Mouse (Mus musculus) midbrain, postnatal 0 days (tissue): ENCODE data around the gene Trhde. TPM values are rescaled to one million over a fixed set of nuclear protein-coding genes. Genes with fewer than 3 reads are reported as not detected.
A peak's percentile ranks its signal among the peaks of the same experiment; 100 is the strongest.

Experiments used
- ATAC-seq: fragments of 200-750 bp; cut with Nextera tagmentation; 2 replicates; pipeline ENCODE4 v1.8.0; 2017; ENCODE audit warnings: moderate number of reproducible peaks, mild to moderate bottlenecking, moderate TSS enrichment, moderate library complexity; ENCODE audit not compliant: low FRiP score
- DNase-seq: peaks from one replicate; pipeline ENCODE4 v3.0.0-alpha.2; 2015; ENCODE audit warnings: low spot score
- H3K27ac ChIP-seq: fragments of 300-500 bp; sonication (generic); 2 replicates; pipeline ENCODE4 v1.5.1; 2014; ENCODE audit warnings: low read depth, mild to moderate bottlenecking, low read length, mixed read lengths
- H3K27me3 ChIP-seq: fragments of 300-500 bp; sonication (generic); 2 replicates; pipeline ENCODE4 v1.6.1; 2014; ENCODE audit warnings: low read length, control low read depth, mixed read lengths; ENCODE audit not compliant: insufficient read depth
- H3K36me3 ChIP-seq: fragments of 300-500 bp; sonication (generic); 2 replicates; pipeline ENCODE4 v1.6.1; 2014; ENCODE audit warnings: low read length, control low read depth, mixed read lengths; ENCODE audit not compliant: insufficient read depth
- H3K4me1 ChIP-seq: fragments of 300-500 bp; sonication (generic); 2 replicates; pipeline ENCODE4 v1.6.1; 2014; ENCODE audit warnings: mild to moderate bottlenecking, control low read depth, antibody characterized with exemption, low read length, mixed read lengths; ENCODE audit not compliant: insufficient read depth
- H3K4me2 ChIP-seq: fragments of 300-500 bp; sonication (generic); 2 replicates; pipeline ENCODE4 v1.6.1; 2014; ENCODE audit warnings: low read depth, mild to moderate bottlenecking, low read length, mixed read lengths; ENCODE audit not compliant: poor library complexity, severe bottlenecking
- H3K4me3 ChIP-seq: fragments of 300-500 bp; sonication (generic); 2 replicates; pipeline ENCODE4 v1.5.1; 2014; ENCODE audit warnings: low read depth, mild to moderate bottlenecking, low read length, moderate library complexity
- H3K9ac ChIP-seq: fragments of 300-500 bp; sonication (generic); replicated peaks from 2 replicates; pipeline ENCODE4 v1.6.1; 2014; ENCODE audit warnings: mild to moderate bottlenecking, low read length, moderate library complexity, mixed read lengths; ENCODE audit not compliant: poor library complexity, severe bottlenecking
- H3K9me3 ChIP-seq: fragments of 300-500 bp; sonication (generic); 2 replicates; pipeline ENCODE4 v1.6.1; 2016; ENCODE audit warnings: low read length, control low read depth
- CTCF ChIP-seq: IDR thresholded peaks from 2 replicates; pipeline ENCODE4 v1.5.1; 2016; ENCODE audit warnings: antibody characterized with exemption, mild to moderate bottlenecking
- WGBS: fragments of 180-500 bp; shearing (Covaris S2); extraction: QIAGEN DNeasy Blood & Tissue Kit; methylation state at CpG from one replicate; pipeline ENCODE4 v1.1.7; 2014; 5-methylcytosine and 5-hydroxymethylcytosine counted together
- polyA plus RNA-seq: library from polyadenylated mRNA; unstranded; fragments of >200 nt; fragmentation: Nextera tagmentation; extraction: Ambion mirVana; gene quantifications from 2 replicates; pipeline ENCODE4 v1.2.1, GENCODE M21; 2015
- total RNA-seq: library from RNA; depleted of rRNA; stranded (reverse); fragments of >200 nt; gene quantifications from 2 replicates; pipeline ENCODE4 v1.2.3, GENCODE M21; 2014

Gene Trhde
- total and polyA plus RNA-seq, 2 experiments from 2014 or later = 5.5 to 22.6 TPM

- DNase-seq = peak; percentile 70
- Histone ChIP-seq H3K4me2 (peak overlapping the region; percentile 71), H3K4me1 (no peaks in the 10 kb centered on the region), H3K4me3 (peak overlapping the region; percentile 77), H3K27me3 (0 out of 2 replicates have a peak, but pooled peaks cover 4% of the 10 kb centered on the region), H3K36me3 (no peaks in the 10 kb centered on the region), H3K27ac (peak overlapping the region; percentile 47; the same call in 1 of the 2 replicates), H3K9ac (peak overlapping the region; percentile 61), H3K9me3 (no peaks in the 10 kb centered on the region)
- no peak for TF ChIP-seq CTCF
- peak; percentile 83 for ATAC-seq
- 0% methylated on average over 65 of the region's 66 CpGs for WGBS
Measured at GRCm38 (mm10) chr10:114801457-114802160, 498 bp downstream of the Trhde start.

GRCm38 (mm10) chr10:114800331-114801304 is 1.5 kb downstream of the Trhde start:
- peak overlapping the region; percentile 77 for H3K4me3 ChIP-seq
- DNase-seq = no peak
- H3K9ac ChIP-seq = peak overlapping the region; percentile 61
- 4% methylated on average over 71 of the region's 75 CpGs for WGBS
- H3K27me3 ChIP-seq = 0 out of 2 replicates have a peak, but pooled peaks cover 4% of the 10 kb centered on the region
- peak; percentile 52 for ATAC-seq
- no peak overlapping the region for H3K27ac ChIP-seq
- no peaks in the 10 kb centered on the region for H3K9me3 ChIP-seq
- TF ChIP-seq CTCF = peak; percentile 38
- H3K4me1 ChIP-seq = no peaks in the 10 kb centered on the region
- H3K4me2 ChIP-seq = peak overlapping the region; percentile 71
- no peaks in the 10 kb centered on the region for H3K36me3 ChIP-seq

GRCm38 (mm10) chr10:114799481-114799880 is 2.6 kb downstream of the Trhde start:
- no peaks in the 10 kb centered on the region for H3K9me3 ChIP-seq
- no peak overlapping the region for H3K9ac ChIP-seq
- no peaks in the 10 kb centered on the region for H3K4me1 ChIP-seq
- WGBS = 85% methylated on average over 4 of the region's 4 CpGs
- H3K4me2 ChIP-seq = peak overlapping the region; percentile 71
- H3K4me3 ChIP-seq = peak overlapping the region; percentile 77
- DNase-seq (no peak), ATAC-seq (no peak)
- no peaks in the 10 kb centered on the region for H3K36me3 ChIP-seq
- H3K27ac ChIP-seq = no peak overlapping the region
- H3K27me3 ChIP-seq = 0 out of 2 replicates have a peak, but pooled peaks cover 4% of the 10 kb centered on the region
- no peak for TF ChIP-seq CTCF

- Histone ChIP-seq H3K4me3 (peak overlapping the region; percentile 77), H3K9me3 (no peaks in the 10 kb centered on the region), H3K36me3 (no peaks in the 10 kb centered on the region), H3K4me2 (peak overlapping the region; percentile 71), H3K4me1 (0 out of 2 replicates have a peak, but pooled peaks cover 2% of the 10 kb centered on the region), H3K27ac (no peak overlapping the region), H3K9ac (no peak overlapping the region), H3K27me3 (0 out of 2 replicates have a peak, but pooled peaks cover 4% of the 10 kb centered on the region)
- 78% methylated on average over 1 of the region's 1 CpGs for WGBS
- no peak for DNase-seq
- no peak for TF ChIP-seq CTCF
- ATAC-seq = no peak
Measured at GRCm38 (mm10) chr10:114798788-114799187, 3.3 kb downstream of the Trhde start.

GRCm38 (mm10) chr10:114798218-114798617 is 3.9 kb downstream of the Trhde start:
- no peak for ATAC-seq
- no peak for DNase-seq
- Histone ChIP-seq H3K4me3 (no peak overlapping the region), H3K9me3 (no peaks in the 10 kb centered on the region), H3K27ac (no peak overlapping the region), H3K4me2 (peak overlapping the region; percentile 71; the same call in 1 of the 2 replicates), H3K36me3 (no peaks in the 10 kb centered on the region), H3K27me3 (0 out of 2 replicates have a peak, but pooled peaks cover 4% of the 10 kb centered on the region), H3K9ac (no peak overlapping the region), H3K4me1 (0 out of 2 replicates have a peak, but pooled peaks cover 2% of the 10 kb centered on the region)
- TF ChIP-seq CTCF = no peak
- WGBS = 58% methylated on average over 5 of the region's 5 CpGs
